Mouse (Mus musculus): ENCODE measurements around the gene Gm47841. TPM values are rescaled to one million over a fixed set of nuclear protein-coding genes. Genes with fewer than 3 reads are reported as not detected.

Gm47841 gene
- polyA plus RNA-seq (2014; fragmentation: Nextera tagmentation; extraction: Ambion mirVana), result not detected in 2 replicates

DNA sequence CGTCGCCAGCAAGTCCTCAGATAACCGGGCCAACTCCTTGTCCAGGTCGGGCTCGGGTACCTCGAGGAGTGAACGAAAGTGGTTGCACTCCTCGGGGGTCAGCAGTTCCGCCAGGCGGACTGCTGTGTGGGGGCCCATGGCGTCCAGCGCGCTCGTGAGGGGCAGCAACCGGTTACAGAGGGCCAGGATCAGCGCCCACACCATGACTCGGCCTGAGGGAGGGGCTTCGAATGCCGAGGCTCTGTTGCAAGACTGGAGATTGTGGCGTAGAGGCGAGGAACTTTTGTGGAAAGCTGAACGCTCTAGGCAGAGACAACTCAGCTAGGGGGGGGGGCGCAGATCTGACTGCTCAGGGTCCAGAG is at the start of gene Gm47841:
Gene Gm47841, minus strand, starts transcription at position 204 of the 362 bp plus-strand sequence.
- ATAC-seq (no peak), DNase-seq (ENCODE audit: low spot score) (no peak)
- under 1% methylated on average over 22 of the region's 23 CpGs for WGBS

DNA sequence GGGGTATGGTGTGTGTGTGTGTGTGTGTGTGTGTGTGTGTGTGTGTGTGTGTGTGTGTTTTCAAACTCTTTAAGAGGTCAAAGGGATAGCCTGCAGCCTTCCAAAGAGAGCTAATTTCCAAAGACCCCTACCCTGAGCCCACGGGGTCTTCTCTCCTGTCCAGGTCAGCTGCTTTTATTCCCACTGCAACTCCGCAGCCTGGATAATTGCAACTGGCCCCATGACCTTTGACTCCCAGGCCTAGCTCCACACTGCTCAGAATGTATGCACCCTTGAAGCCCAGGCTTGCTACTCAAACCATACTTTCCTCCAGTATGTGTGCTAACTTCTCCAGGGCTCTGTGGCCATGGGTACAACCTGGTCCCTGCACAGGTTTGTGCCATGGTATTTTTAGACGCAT is 48.2 kb upstream of the Gm47841 start:
- Histone ChIP-seq H3K9me3 (replicated peaks; ENCODE audit: control insufficient read depth, low read length) (no peaks in the 10 kb centered on the region), H3K27me3 (replicated peaks; ENCODE audit: control insufficient read depth, insufficient read depth, low read length) (no peaks in the 10 kb centered on the region; the same call in 1 of the 2 replicates), H3K9ac (ENCODE audit: low read length) (no peak overlapping the region), H3K4me2 (ENCODE audit: low read length) (no peak overlapping the region), H3K27ac (ENCODE audit: low read depth, low read length) (no peak overlapping the region), H3K4me1 (ENCODE audit: control insufficient read depth, insufficient read depth, low read length) (peaks cover 18% of the 10 kb centered on the region), H3K4me3 (ENCODE audit: low read depth, low read length) (no peak overlapping the region), H3K36me3 (ENCODE audit: control insufficient read depth, insufficient read depth, low read length) (no peaks in the 10 kb centered on the region)
- no peak for DNase-seq (ENCODE audit: low spot score)
- no peak for ATAC-seq
- 63% methylated on average over 3 of the region's 3 CpGs for WGBS

More for the DNA sequence above, at the start of gene Gm47841:
- H3K4me1 ChIP-seq (ENCODE audit: control insufficient read depth, insufficient read depth, low read length), result peaks cover 8% of the 10 kb centered on the region
- H3K27ac ChIP-seq (ENCODE audit: low read depth, low read length), result no peak within 1 kb of the TSS
- H3K9me3 ChIP-seq (replicated peaks; ENCODE audit: control insufficient read depth, low read length), result no peaks in the 10 kb centered on the region
- peak within 1 kb of the TSS; percentile 98 for H3K4me2 ChIP-seq (ENCODE audit: low read length)
- H3K9ac ChIP-seq (ENCODE audit: low read length), result peak within 1 kb of the TSS; percentile 60
- H3K27me3 ChIP-seq (replicated peaks; ENCODE audit: control insufficient read depth, insufficient read depth, low read length), result peaks cover 60% of the 10 kb centered on the region
- H3K4me3 ChIP-seq (ENCODE audit: low read depth, low read length), result peak within 1 kb of the TSS; percentile 45
- H3K36me3 ChIP-seq (ENCODE audit: control insufficient read depth, insufficient read depth, low read length), result no peaks in the 10 kb centered on the region

DNA sequence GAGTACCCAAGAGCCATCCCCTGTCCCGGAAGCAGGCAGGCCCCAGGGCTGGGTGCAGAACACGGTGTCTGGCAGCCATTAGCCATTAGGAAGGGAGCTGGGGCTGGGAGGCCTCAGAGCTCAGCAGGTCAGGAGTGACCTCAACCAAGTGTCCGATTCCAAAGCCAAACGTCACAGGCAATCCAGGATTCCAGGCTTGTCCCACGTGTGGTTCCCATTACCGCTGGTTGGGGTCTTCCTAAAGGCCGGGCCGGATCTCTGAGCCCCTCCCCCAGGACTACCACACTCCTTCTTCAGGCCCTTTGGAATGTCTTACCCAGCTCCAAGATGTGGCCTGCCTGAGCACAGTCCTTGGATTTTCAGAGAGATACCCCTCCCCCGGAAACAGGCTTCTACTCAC is 47.8 kb upstream of the Gm47841 start:
- Histone ChIP-seq H3K36me3 (ENCODE audit: control insufficient read depth, insufficient read depth, low read length) (no peaks in the 10 kb centered on the region), H3K9me3 (replicated peaks; ENCODE audit: control insufficient read depth, low read length) (no peaks in the 10 kb centered on the region), H3K4me3 (ENCODE audit: low read depth, low read length) (no peak overlapping the region), H3K4me2 (ENCODE audit: low read length) (no peak overlapping the region), H3K4me1 (ENCODE audit: control insufficient read depth, insufficient read depth, low read length) (peaks cover 18% of the 10 kb centered on the region), H3K27ac (ENCODE audit: low read depth, low read length) (no peak overlapping the region), H3K9ac (ENCODE audit: low read length) (no peak overlapping the region), H3K27me3 (replicated peaks; ENCODE audit: control insufficient read depth, insufficient read depth, low read length) (no peaks in the 10 kb centered on the region; the same call in 1 of the 2 replicates)
- ATAC-seq, result no peak
- DNase-seq (ENCODE audit: low spot score), result no peak
- 74% methylated on average over 9 of the region's 9 CpGs for WGBS

DNA sequence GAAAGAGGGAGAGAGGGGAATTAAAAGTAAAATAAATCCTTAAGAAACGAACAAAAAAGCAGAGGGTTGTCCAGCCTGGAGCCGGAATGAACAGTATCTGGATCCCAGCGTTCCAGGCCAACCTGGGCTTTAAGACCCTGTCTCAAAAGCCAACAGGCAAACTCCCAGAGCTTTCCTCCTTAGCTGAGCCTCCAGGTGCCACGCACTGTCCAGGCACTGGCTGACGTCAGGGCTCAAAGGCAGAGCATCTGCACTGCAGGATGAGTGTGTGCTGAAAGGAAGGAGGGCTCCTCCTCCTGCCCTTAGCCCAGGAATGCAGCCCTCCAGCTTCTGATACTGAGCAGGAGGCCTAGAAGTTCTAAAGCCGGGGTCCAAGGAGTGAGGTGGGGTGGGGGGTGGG is 46.8 kb upstream of the Gm47841 start:
- H3K9ac ChIP-seq (ENCODE audit: low read length), result no peak overlapping the region
- H3K27me3 ChIP-seq (replicated peaks; ENCODE audit: control insufficient read depth, insufficient read depth, low read length), result no peaks in the 10 kb centered on the region; the same call in 1 of the 2 replicates
- H3K27ac ChIP-seq (ENCODE audit: low read depth, low read length), result no peak overlapping the region
- WGBS, result 47% methylated on average over 6 of the region's 6 CpGs
- H3K36me3 ChIP-seq (ENCODE audit: control insufficient read depth, insufficient read depth, low read length), result no peaks in the 10 kb centered on the region
- H3K4me1 ChIP-seq (ENCODE audit: control insufficient read depth, insufficient read depth, low read length), result peaks cover 18% of the 10 kb centered on the region
- ATAC-seq (no peak), DNase-seq (ENCODE audit: low spot score) (no peak)
- no peaks in the 10 kb centered on the region for H3K9me3 ChIP-seq (replicated peaks; ENCODE audit: control insufficient read depth, low read length)
- no peak overlapping the region for H3K4me2 ChIP-seq (ENCODE audit: low read length)
- no peak overlapping the region for H3K4me3 ChIP-seq (ENCODE audit: low read depth, low read length)

- ATAC-seq (peak; percentile 88), DNase-seq (ENCODE audit: low spot score) (peak; percentile 73)
- Histone ChIP-seq H3K4me3 (ENCODE audit: low read depth, low read length) (no peak overlapping the region), H3K27me3 (replicated peaks; ENCODE audit: control insufficient read depth, insufficient read depth, low read length) (no peaks in the 10 kb centered on the region; the same call in 1 of the 2 replicates), H3K4me2 (ENCODE audit: low read length) (peak overlapping the region; percentile 33), H3K36me3 (ENCODE audit: control insufficient read depth, insufficient read depth, low read length) (no peaks in the 10 kb centered on the region), H3K27ac (ENCODE audit: low read depth, low read length) (0 out of 2 replicates have a peak overlapping the region, but pooled peaks have one; percentile 21), H3K9ac (ENCODE audit: low read length) (0 out of 2 replicates have a peak overlapping the region, but pooled peaks have one; percentile 37), H3K9me3 (replicated peaks; ENCODE audit: control insufficient read depth, low read length) (no peaks in the 10 kb centered on the region), H3K4me1 (ENCODE audit: control insufficient read depth, insufficient read depth, low read length) (peaks cover 14% of the 10 kb centered on the region)
- WGBS, result 11% methylated on average over 25 of the region's 25 CpGs
These were observed 45.8 kb upstream of the Gm47841 start for GRCm38 (mm10) chr15:101092829-101093648.

DNA sequence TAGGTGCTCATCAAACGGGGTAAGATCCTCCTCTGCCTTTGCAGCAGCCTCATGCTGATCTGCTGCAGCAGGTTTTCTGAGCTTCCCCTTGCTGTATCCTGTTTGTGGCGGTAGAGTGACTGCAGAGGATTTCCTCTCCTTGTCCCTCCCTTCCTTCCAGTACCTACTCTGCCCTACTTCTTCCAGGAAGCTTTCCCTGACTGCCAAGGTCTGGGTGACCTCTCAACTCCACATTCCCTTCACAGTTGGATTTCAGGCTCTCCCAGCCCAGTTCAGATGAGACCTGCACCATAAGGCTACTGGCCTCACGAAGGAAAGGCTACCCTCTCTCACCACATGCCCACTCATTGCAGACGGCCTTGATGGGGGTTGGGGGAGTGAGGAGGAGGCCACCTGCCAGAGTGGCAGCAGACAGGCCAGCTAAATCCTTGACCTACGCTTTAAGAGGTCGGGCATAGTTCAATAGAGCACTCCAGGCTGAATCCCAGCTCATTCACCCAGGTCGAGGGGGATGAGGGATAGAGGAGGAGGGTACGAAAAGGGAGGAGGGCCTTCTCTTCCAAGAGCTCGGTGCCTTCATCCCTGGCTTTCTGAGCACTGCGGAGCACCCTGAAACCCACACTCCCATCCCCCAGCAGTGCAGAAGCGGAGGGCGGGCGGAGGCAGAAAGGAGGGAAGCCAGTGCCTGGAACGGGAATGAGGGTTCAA is 45.1 kb upstream of the Gm47841 start:
- 0 out of 2 replicates have a peak overlapping the region, but pooled peaks have one; percentile 37 for H3K9ac ChIP-seq (ENCODE audit: low read length)
- no peaks in the 10 kb centered on the region for H3K9me3 ChIP-seq (replicated peaks; ENCODE audit: control insufficient read depth, low read length)
- no peaks in the 10 kb centered on the region; the same call in 1 of the 2 replicates for H3K27me3 ChIP-seq (replicated peaks; ENCODE audit: control insufficient read depth, insufficient read depth, low read length)
- WGBS, result 32% methylated on average over 14 of the region's 14 CpGs
- DNase-seq (ENCODE audit: low spot score) (peak; percentile 20), ATAC-seq (peak; percentile 38; the same call in 1 of the 2 replicates)
- H3K4me3 ChIP-seq (ENCODE audit: low read depth, low read length), result no peak overlapping the region
- peak overlapping the region; percentile 33; the same call in 1 of the 2 replicates for H3K4me2 ChIP-seq (ENCODE audit: low read length)
- no peaks in the 10 kb centered on the region for H3K36me3 ChIP-seq (ENCODE audit: control insufficient read depth, insufficient read depth, low read length)
- H3K27ac ChIP-seq (ENCODE audit: low read depth, low read length), result no peak overlapping the region
- H3K4me1 ChIP-seq (ENCODE audit: control insufficient read depth, insufficient read depth, low read length), result peaks cover 10% of the 10 kb centered on the region

DNA sequence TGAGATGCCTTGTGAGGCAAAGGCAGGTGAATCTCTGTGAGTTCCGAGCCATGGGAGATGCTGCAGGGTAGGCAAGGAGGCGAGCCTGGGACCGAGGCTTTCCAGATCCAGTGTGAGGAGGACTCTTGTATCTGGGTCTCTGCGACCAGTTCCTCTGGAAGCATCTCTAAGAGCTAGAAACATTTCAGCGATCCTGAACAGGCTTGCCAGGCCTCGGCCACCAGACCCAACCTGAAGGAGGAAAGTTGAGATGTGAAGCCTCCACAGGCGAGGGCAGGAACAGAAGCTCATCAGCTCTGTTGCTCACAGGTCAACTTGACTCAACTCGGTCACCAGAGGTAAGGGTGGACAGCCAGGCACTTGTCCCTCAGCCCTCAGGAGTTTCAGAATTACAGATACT is 44.4 kb upstream of the Gm47841 start:
- H3K27ac ChIP-seq (ENCODE audit: low read depth, low read length), result no peak overlapping the region
- H3K4me1 ChIP-seq (ENCODE audit: control insufficient read depth, insufficient read depth, low read length), result peaks cover 10% of the 10 kb centered on the region
- no peaks in the 10 kb centered on the region for H3K36me3 ChIP-seq (ENCODE audit: control insufficient read depth, insufficient read depth, low read length)
- WGBS, result 94% methylated on average over 8 of the region's 8 CpGs
- H3K4me3 ChIP-seq (ENCODE audit: low read depth, low read length), result no peak overlapping the region
- no peak overlapping the region for H3K4me2 ChIP-seq (ENCODE audit: low read length)
- no peak overlapping the region for H3K9ac ChIP-seq (ENCODE audit: low read length)
- no peak for DNase-seq (ENCODE audit: low spot score)
- H3K9me3 ChIP-seq (replicated peaks; ENCODE audit: control insufficient read depth, low read length), result no peaks in the 10 kb centered on the region
- ATAC-seq, result no peak
- no peaks in the 10 kb centered on the region for H3K27me3 ChIP-seq (replicated peaks; ENCODE audit: control insufficient read depth, insufficient read depth, low read length)

- Histone ChIP-seq H3K4me3 (ENCODE audit: low read depth, low read length) (no peak overlapping the region), H3K9ac (ENCODE audit: low read length) (no peak overlapping the region), H3K27ac (ENCODE audit: low read depth, low read length) (no peak overlapping the region), H3K4me1 (ENCODE audit: control insufficient read depth, insufficient read depth, low read length) (peaks cover 8% of the 10 kb centered on the region), H3K9me3 (replicated peaks; ENCODE audit: control insufficient read depth, low read length) (no peaks in the 10 kb centered on the region), H3K27me3 (replicated peaks; ENCODE audit: control insufficient read depth, insufficient read depth, low read length) (no peaks in the 10 kb centered on the region), H3K4me2 (ENCODE audit: low read length) (no peak overlapping the region), H3K36me3 (ENCODE audit: control insufficient read depth, insufficient read depth, low read length) (no peaks in the 10 kb centered on the region)
- no peak for ATAC-seq
- DNase-seq (ENCODE audit: low spot score), result no peak
- 51% methylated on average over 4 of the region's 4 CpGs for WGBS
These were observed 41.1 kb upstream of the Gm47841 start for GRCm38 (mm10) chr15:101088291-101088690.

Measured in forebrain, embryonic 14.5 days (tissue).